Mouse (Mus musculus): ENCODE data around the gene Depp1.

Gene Depp1

GRCm38 (mm10) chr6:116682317-116682716 is 31.9 kb downstream of the Depp1 start:
- DNase-seq (ENCODE audit: low read depth) = no peak

GRCm38 (mm10) chr6:116693639-116694038 is 43.2 kb downstream of the Depp1 start:
- no peak for DNase-seq (ENCODE audit: low read depth)

GRCm38 (mm10) chr6:116694346-116694745 is 43.9 kb downstream of the Depp1 start:
- no peak for DNase-seq (ENCODE audit: low read depth)

GRCm38 (mm10) chr6:116697413-116697812 is 47.0 kb downstream of the Depp1 start:
- no peak for DNase-seq (ENCODE audit: low read depth)

- no peak for DNase-seq (ENCODE audit: low read depth)
These were observed 47.6 kb downstream of the Depp1 start for GRCm38 (mm10) chr6:116697896-116698425.

GRCm38 (mm10) chr6:116700821-116701220 is 50.4 kb downstream of the Depp1 start:
- DNase-seq (ENCODE audit: low read depth) = no peak

Data from fibroblast of lung, adult 2 months (primary cell).